Comparison of ENCODE assay signal across 23 mouse cellular contexts in the genomic region with DNA sequence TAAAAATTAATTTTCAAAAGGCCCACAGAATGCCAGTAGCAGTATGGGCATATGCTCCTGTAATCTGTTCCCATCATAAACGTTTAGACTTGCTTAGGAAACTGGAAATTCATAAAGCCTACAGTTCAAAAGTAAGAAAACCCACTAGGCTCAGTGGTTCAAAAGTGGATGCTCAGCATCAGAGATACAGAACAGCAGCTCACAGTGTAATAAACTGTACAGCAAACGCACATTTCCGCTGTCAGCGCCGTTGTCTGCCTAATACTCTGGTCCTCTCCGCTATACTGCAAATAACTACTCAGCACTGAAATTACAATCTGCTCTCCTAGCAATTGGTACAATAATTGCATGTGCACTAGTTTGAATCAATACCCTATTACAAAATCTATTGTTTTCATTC.
"Had no signal": no experiment of that assay in that cellular context is flagged by ENCODE, and none has a peak within 500 bp of the region (broad histone marks: within the 10 kb centered on the region; RNA-seq: fewer than 3 reads in every experiment).

No protein-coding gene starts in this region.

- DNase-seq: gastrocnemius, adult 2 months; gastrocnemius, postnatal 10 days; gastrocnemius, postnatal 25 days; heart, adult 2 months; heart, postnatal 10 days; heart, postnatal 4 days; kidney, postnatal 10 days; kidney, postnatal 4 days; liver had no signal

- H3K27me3 ChIP-seq: heart, embryonic 12.5 days; hindbrain, embryonic 12.5 days; intestine, embryonic 15.5 days; limb, embryonic 12.5 days had no signal

- H3K27ac ChIP-seq: heart, adult 2 months; heart, embryonic 10.5 days; hindbrain, embryonic 10.5 days; hindbrain, embryonic 12.5 days; hindbrain, embryonic 14.5 days; intestine, embryonic 15.5 days; left cerebral cortex, adult 2 months; limb, embryonic 10.5 days; liver, embryonic 14.5 days had no signal

- ATAC-seq: hindbrain, embryonic 16.5 days; inflammation-experienced regulatory T-cells, adult 6 months; intestine, embryonic 15.5 days; intestine, postnatal 0 days had no signal

- H3K36me3 ChIP-seq: heart, embryonic 10.5 days; heart, embryonic 12.5 days; hindbrain, embryonic 10.5 days; hindbrain, embryonic 12.5 days; intestine, embryonic 15.5 days; limb, embryonic 10.5 days; limb, embryonic 12.5 days had no signal

- H3K9me3 ChIP-seq: heart, embryonic 10.5 days; heart, embryonic 12.5 days; hindbrain, embryonic 10.5 days; hindbrain, embryonic 12.5 days; intestine, embryonic 15.5 days; limb, embryonic 10.5 days; limb, embryonic 12.5 days had no signal

- H3K4me1 ChIP-seq: hindbrain, embryonic 12.5 days; intestine, embryonic 15.5 days had no signal

- H3K4me2 ChIP-seq: heart, embryonic 12.5 days; hindbrain, embryonic 12.5 days; hindbrain, embryonic 14.5 days; intestine, embryonic 15.5 days; limb, embryonic 12.5 days had no signal

- H3K4me3 ChIP-seq: gastrocnemius, adult 2 months; heart, adult 2 months; heart, embryonic 10.5 days; heart, embryonic 12.5 days; hindbrain, embryonic 10.5 days; hindbrain, embryonic 12.5 days; intestine, embryonic 15.5 days; layer of hippocampus, adult 2 months; left cerebral cortex, adult 2 months; limb, embryonic 10.5 days; limb, embryonic 12.5 days had no signal

- H3K9ac ChIP-seq: heart, embryonic 12.5 days; hindbrain, embryonic 12.5 days; hindbrain, embryonic 14.5 days; intestine, embryonic 15.5 days; limb, embryonic 12.5 days; liver, embryonic 14.5 days had no signal
